8 mouse cellular contexts compared by ENCODE assay signal in genomic region chr7:34133117-34133762, GRCm38 (mm10). TPM values are rescaled to one million over a fixed set of nuclear protein-coding genes. Genes with fewer than 3 reads are reported as not detected.
DNase-seq lines count a peak whose midpoint lies in the region; ATAC-seq and TF ChIP-seq lines count a peak whose summit lies in the region.

TSS of gene Wtip (minus strand) at chr7:34133268.

- no peak for TF ChIP-seq EP300 in liver, embryonic 14.5 days (IDR thresholded peaks at IDR 0.05; ENCODE audit: low read depth)

- H3K27ac ChIP-seq in forebrain, embryonic 12.5 days: peak within 1 kb of the TSS; percentile 59
- H3K27ac ChIP-seq in heart, embryonic 14.5 days (replicated peaks in 1 of 2; ENCODE audit: control insufficient read depth in 1 of 2, insufficient read depth in 1 of 2, low read depth in 2 of 2, low read length in 2 of 2): peak within 1 kb of the TSS; percentile 72 to 90
- H3K27ac ChIP-seq in kidney, postnatal 0 days: peak within 1 kb of the TSS; percentile 91
- H3K27ac ChIP-seq in liver, embryonic 14.5 days: no peak within 1 kb of the TSS
- H3K27ac ChIP-seq in neural tube, embryonic 15.5 days (replicated peaks): peak within 1 kb of the TSS; percentile 77

- peaks cover 4% of the 10 kb centered on the region; the same call in 1 of the 2 replicates for H3K9me3 ChIP-seq in E14TG2a.4 (ENCODE audit: low read length)
- H3K9me3 ChIP-seq in forebrain, embryonic 12.5 days: no peaks in the 10 kb centered on the region
- H3K9me3 ChIP-seq in heart, embryonic 14.5 days (ENCODE audit: control insufficient read depth, low read length): no peaks in the 10 kb centered on the region
- H3K9me3 ChIP-seq in kidney, postnatal 0 days (replicated peaks; ENCODE audit: low read length): no peaks in the 10 kb centered on the region
- no peaks in the 10 kb centered on the region for H3K9me3 ChIP-seq in liver, embryonic 14.5 days (ENCODE audit: control insufficient read depth, low read length)
- H3K9me3 ChIP-seq in neural tube, embryonic 15.5 days (replicated peaks): no peaks in the 10 kb centered on the region

- peak within 1 kb of the TSS; percentile 70 for H3K4me2 ChIP-seq in forebrain, embryonic 12.5 days
- H3K4me2 ChIP-seq in heart, embryonic 14.5 days (ENCODE audit: low read length): peak within 1 kb of the TSS; percentile 76
- H3K4me2 ChIP-seq in kidney, postnatal 0 days (ENCODE audit: low read length): peak within 1 kb of the TSS; percentile 72
- peak within 1 kb of the TSS; percentile 48 for H3K4me2 ChIP-seq in liver, embryonic 14.5 days (ENCODE audit: low read depth)
- peak within 1 kb of the TSS; percentile 73 for H3K4me2 ChIP-seq in neural tube, embryonic 15.5 days

- TF ChIP-seq CTCF in E14TG2a.4 (conservative IDR thresholded peaks at IDR 0.05; ENCODE audit: low read length): no peak
- TF ChIP-seq CTCF in kidney, postnatal 0 days (IDR thresholded peaks at IDR 0.05; ENCODE audit: low read depth): no peak
- no peak for TF ChIP-seq CTCF in liver, embryonic 14.5 days (IDR thresholded peaks at IDR 0.05; ENCODE audit: low read depth)

- ATAC-seq in forebrain, embryonic 12.5 days (ENCODE audit: low FRiP score): peak; percentile 90
- peak; percentile 81 for ATAC-seq in heart, embryonic 14.5 days (ENCODE audit: insufficient number of reproducible peaks, insufficient read depth, low FRiP score, low read depth)
- peak; percentile 93 for ATAC-seq in kidney, postnatal 0 days (replicated peaks; ENCODE audit: low FRiP score, low read depth)
- ATAC-seq in liver, embryonic 14.5 days (ENCODE audit: insufficient read depth): peak; percentile 63
- peak; percentile 77 for ATAC-seq in neural tube, embryonic 15.5 days (ENCODE audit: low FRiP score)

- WGBS in forebrain, embryonic 12.5 days: 1% methylated on average over 54 of the region's 65 CpGs
- WGBS in heart, embryonic 14.5 days: 1% methylated on average over 34 of the region's 65 CpGs
- WGBS in kidney, postnatal 0 days: 1% methylated on average over 24 of the region's 65 CpGs
- WGBS in liver, embryonic 14.5 days (ENCODE audit: insufficient replicate concordance): 2% methylated on average over 54 of the region's 65 CpGs
- 2% methylated on average over 38 of the region's 65 CpGs for WGBS in neural tube, embryonic 15.5 days

- DNase-seq in adrenal gland, postnatal 36 days: peak; percentile 82 to 92
- DNase-seq in kidney, postnatal 0 days (ENCODE audit: low spot score): peak; percentile 93
- DNase-seq in liver, embryonic 14.5 days (ENCODE audit: low read depth in 3 of 3, low spot score in 3 of 3): no peak
- peak; percentile 86 for DNase-seq in yolk sac, embryonic 10.5 days (ENCODE audit: low spot score)

- peak within 1 kb of the TSS; percentile 85 for H3K4me3 ChIP-seq in E14TG2a.4 (replicated peaks; ENCODE audit: low read length)
- H3K4me3 ChIP-seq in forebrain, embryonic 12.5 days (replicated peaks): peak within 1 kb of the TSS; percentile 83
- peak within 1 kb of the TSS; percentile 73 to 95 for H3K4me3 ChIP-seq in heart, embryonic 14.5 days (ENCODE audit: control insufficient read depth in 1 of 2, insufficient read depth in 1 of 2, low read depth in 1 of 2, low read length in 2 of 2)
- H3K4me3 ChIP-seq in kidney, postnatal 0 days (replicated peaks; ENCODE audit: low read depth, low read length): peak within 1 kb of the TSS; percentile 89
- H3K4me3 ChIP-seq in liver, embryonic 14.5 days (ENCODE audit: insufficient read depth in 1 of 2, low read depth in 2 of 2, low read length in 2 of 2): peak within 1 kb of the TSS; percentile 51 to 58
- peak within 1 kb of the TSS; percentile 78 for H3K4me3 ChIP-seq in neural tube, embryonic 15.5 days (replicated peaks)

- peaks cover 42% of the 10 kb centered on the region for H3K4me1 ChIP-seq in E14TG2a.4 (replicated peaks; ENCODE audit: low read depth, low read length)
- peaks cover 28% of the 10 kb centered on the region for H3K4me1 ChIP-seq in forebrain, embryonic 12.5 days
- H3K4me1 ChIP-seq in heart, embryonic 14.5 days (ENCODE audit: control insufficient read depth in 2 of 2, insufficient read depth in 2 of 2, low read length in 2 of 2): peaks cover 8 to 24% of the 10 kb centered on the region in 2 experiments
- 0 out of 2 replicates have a peak, but pooled peaks cover 4% of the 10 kb centered on the region for H3K4me1 ChIP-seq in kidney, postnatal 0 days (replicated peaks; ENCODE audit: insufficient read depth, low read length)
- no peaks in the 10 kb centered on the region; a peak in 1 of 4 replicates for H3K4me1 ChIP-seq in liver, embryonic 14.5 days (replicated peaks; ENCODE audit: control insufficient read depth in 2 of 2, insufficient read depth in 2 of 2, low read length in 1 of 2)
- H3K4me1 ChIP-seq in neural tube, embryonic 15.5 days: peaks cover 20% of the 10 kb centered on the region

- no peaks in the 10 kb centered on the region for H3K27me3 ChIP-seq in E14TG2a.4 (ENCODE audit: insufficient read depth, low read length)
- no peaks in the 10 kb centered on the region for H3K27me3 ChIP-seq in forebrain, embryonic 12.5 days
- H3K27me3 ChIP-seq in heart, embryonic 14.5 days (ENCODE audit: control insufficient read depth, insufficient read depth, low read length): no peaks in the 10 kb centered on the region
- no peaks in the 10 kb centered on the region for H3K27me3 ChIP-seq in kidney, postnatal 0 days (ENCODE audit: insufficient read depth, low read length)
- H3K27me3 ChIP-seq in liver, embryonic 14.5 days (ENCODE audit: control insufficient read depth, insufficient read depth, low read length): peaks cover 39% of the 10 kb centered on the region
- no peaks in the 10 kb centered on the region for H3K27me3 ChIP-seq in neural tube, embryonic 15.5 days (replicated peaks)

- peaks cover 19% of the 10 kb centered on the region for H3K36me3 ChIP-seq in E14TG2a.4 (ENCODE audit: insufficient read depth, low read length)
- no peaks in the 10 kb centered on the region for H3K36me3 ChIP-seq in forebrain, embryonic 12.5 days (replicated peaks)
- H3K36me3 ChIP-seq in heart, embryonic 14.5 days (ENCODE audit: control insufficient read depth, insufficient read depth, low read length): no peaks in the 10 kb centered on the region
- no peaks in the 10 kb centered on the region for H3K36me3 ChIP-seq in kidney, postnatal 0 days (ENCODE audit: insufficient read depth, low read length)
- no peaks in the 10 kb centered on the region for H3K36me3 ChIP-seq in liver, embryonic 14.5 days (replicated peaks; ENCODE audit: control insufficient read depth, insufficient read depth, low read depth)
- H3K36me3 ChIP-seq in neural tube, embryonic 15.5 days: no peaks in the 10 kb centered on the region

- peak within 1 kb of the TSS; percentile 90 for H3K9ac ChIP-seq in forebrain, embryonic 12.5 days
- peak within 1 kb of the TSS; percentile 92 for H3K9ac ChIP-seq in heart, embryonic 14.5 days (ENCODE audit: low read length)
- H3K9ac ChIP-seq in kidney, postnatal 0 days (ENCODE audit: low read depth, low read length): peak within 1 kb of the TSS; percentile 98
- H3K9ac ChIP-seq in liver, embryonic 14.5 days (replicated peaks): no peak within 1 kb of the TSS; the same call in 1 of the 2 replicates
- H3K9ac ChIP-seq in neural tube, embryonic 15.5 days (replicated peaks): peak within 1 kb of the TSS; percentile 65

RNA-seq across cellular contexts. Expression of gene Wtip, which starts in this region (rescaled TPM):
- total RNA-seq in adrenal gland, postnatal 36 days (2021): 10 to 100 TPM; 24.6 to 29.1 TPM
- 3.8 and 4.4 TPM in 2 replicates for polyA plus RNA-seq in forebrain, embryonic 12.5 days (2016; fragmentation: Nextera tagmentation; extraction: Ambion mirVana)
- polyA plus RNA-seq in heart, embryonic 14.5 days (2014; fragmentation: Nextera tagmentation; extraction: Ambion mirVana): 6.6 and 7.6 TPM in 2 replicates
- 6.3 and 8.0 TPM in 2 replicates for polyA plus RNA-seq in kidney, postnatal 0 days (2015; fragmentation: Nextera tagmentation; extraction: Ambion mirVana)
- 2.8 TPM in 2 replicates for polyA plus RNA-seq in liver, embryonic 14.5 days (2012; rRNA removed)
- polyA plus RNA-seq in liver, embryonic 14.5 days (2014; fragmentation: Nextera tagmentation; extraction: Ambion mirVana): 0.47 and 0.57 TPM in 2 replicates
- polyA plus RNA-seq in neural tube, embryonic 15.5 days (2015; fragmentation: Nextera tagmentation; extraction: Ambion mirVana): 3.5 and 3.8 TPM in 2 replicates

Comparison
In these comparisons a context has a peak if more than half of its experiments do, and no peak if none do; other contexts are left out.
1. DNase-seq: peak in adrenal gland, postnatal 36 days (2 of 2), kidney, postnatal 0 days (single experiment) and yolk sac, embryonic 10.5 days (single experiment); none in liver, embryonic 14.5 days (0 of 3).
2. Peak in every context shown above with its lines, with median percentiles within 50 percentile points of each other: H3K4me3 ChIP-seq, ATAC-seq and H3K4me2 ChIP-seq.